Mouse (Mus musculus) MEL (cell line): ENCODE measurements around the gene Tnfsf15.

Experiments
- BHLHE40 ChIP-seq: IDR thresholded peaks from 2 replicates; pipeline ENCODE4 v1.6.1; 2012; ENCODE audit warnings: low read depth, mild to moderate bottlenecking, inconsistent platforms, low read length, improper control_type of control experiment, borderline replicate concordance
- CHD2 ChIP-seq: IDR thresholded peaks from 2 replicates; pipeline ENCODE4 v1.6.1; 2011; ENCODE audit warnings: low read length, improper control_type of control experiment
- CTCF ChIP-seq, 3 experiments: IDR thresholded peaks in 2 of 3; conservative IDR thresholded peaks in 1 of 3; 2 replicates each; pipeline ENCODE4 v1.5.1; 2011 to 2012; ENCODE audit warnings: low read length in 3 of 3, low read depth in 2 of 3, mild to moderate bottlenecking in 2 of 3, improper control_type of control experiment in 1 of 3, inconsistent platforms in 1 of 3, mixed read lengths in 1 of 3, moderate library complexity in 1 of 3; ENCODE audit not compliant: control insufficient read depth in 1 of 3, insufficient read depth in 1 of 3, poor library complexity in 1 of 3, severe bottlenecking in 1 of 3
- GABPA ChIP-seq: IDR thresholded peaks from 2 replicates; pipeline ENCODE4 v1.6.1; 2012; ENCODE audit warnings: low read depth, mild to moderate bottlenecking, inconsistent platforms, low read length, improper control_type of control experiment, moderate library complexity
- MAFK ChIP-seq: IDR thresholded peaks from 2 replicates; pipeline ENCODE4 v1.6.1; 2011; ENCODE audit warnings: low read depth, mild to moderate bottlenecking, low read length, improper control_type of control experiment, borderline replicate concordance
- MAX ChIP-seq: IDR thresholded peaks from 2 replicates; pipeline ENCODE4 v1.6.1; 2011; ENCODE audit warnings: low read length, improper control_type of control experiment
- POLR2A ChIP-seq, 2 experiments: IDR thresholded peaks; 2 replicates each; pipeline ENCODE4 v1.6.1; 2011 to 2012; ENCODE audit warnings: low read length in 2 of 2, mild to moderate bottlenecking in 2 of 2, control low read depth in 1 of 2, improper control_type of control experiment in 1 of 2, low read depth in 1 of 2, moderate library complexity in 1 of 2; ENCODE audit not compliant: control insufficient read depth in 1 of 2, insufficient read depth in 1 of 2, poor library complexity in 1 of 2
- POLR2AphosphoS2 ChIP-seq: IDR thresholded peaks from 2 replicates; pipeline ENCODE4 v1.6.1; 2011; ENCODE audit warnings: low read length, improper control_type of control experiment
- RCOR1 ChIP-seq: IDR thresholded peaks from 2 replicates; pipeline ENCODE4 v1.6.1; 2012; ENCODE audit warnings: low read depth, mild to moderate bottlenecking, inconsistent platforms, low read length, improper control_type of control experiment
- ZNF384 ChIP-seq: IDR thresholded peaks from 2 replicates; pipeline ENCODE4 v1.6.1; 2012; ENCODE audit warnings: low read depth, mild to moderate bottlenecking, inconsistent platforms, low read length, improper control_type of control experiment

GRCm38 (mm10) chr4:63740001-63740400, 4.9 kb downstream of the Tnfsf15 start:
- TF ChIP-seq ZNF384 (no peak), POLR2AphosphoS2 (no peak), CTCF (IDR thresholded peaks at IDR 0.05 in 2 of 3, conservative IDR thresholded peaks at IDR 0.05 in 1 of 3; ENCODE audit: control insufficient read depth in 1 of 3, insufficient read depth in 1 of 3, low read depth in 2 of 3, low read length in 3 of 3, poor library complexity in 1 of 3, severe bottlenecking in 1 of 3) (no peak), POLR2A (IDR thresholded peaks at IDR 0.05; ENCODE audit: control insufficient read depth in 1 of 2, insufficient read depth in 1 of 2, low read depth in 1 of 2, low read length in 2 of 2, poor library complexity in 1 of 2) (no peak), BHLHE40 (no peak), RCOR1 (no peak), MAX (no peak), CHD2 (no peak), MAFK (no peak), GABPA (no peak)
